Mouse (Mus musculus) embryonic facial prominence, embryonic 14.5 days (tissue): ENCODE measurements around the gene Treml4. TPM values are rescaled to one million over a fixed set of nuclear protein-coding genes. Genes with fewer than 3 reads are reported as not detected.

Experiments
- ATAC-seq: fragments of 200-750 bp; cut with Nextera tagmentation; 2 replicates; pipeline ENCODE4 v1.8.0; 2017; ENCODE audit warnings: low read depth, moderate number of reproducible peaks, moderate TSS enrichment
- DNase-seq: peaks from one replicate; pipeline ENCODE4 v3.0.0-alpha.2; 2015; ENCODE audit warnings: low spot score
- H3K27ac ChIP-seq: fragments of 300-500 bp; sonication (generic); replicated peaks from 2 replicates; pipeline ENCODE4 v1.5.1; 2014; ENCODE audit warnings: low read depth, mild to moderate bottlenecking, low read length, moderate library complexity
- H3K27me3 ChIP-seq: fragments of 300-500 bp; sonication (generic); replicated peaks from 2 replicates; pipeline ENCODE4 v1.6.1; 2014; ENCODE audit warnings: low read length; ENCODE audit not compliant: control insufficient read depth, insufficient read depth
- H3K36me3 ChIP-seq: fragments of 300-500 bp; sonication (generic); 2 replicates; pipeline ENCODE4 v1.6.1; 2014; ENCODE audit warnings: low read length, mixed read lengths; ENCODE audit not compliant: control insufficient read depth, insufficient read depth
- H3K4me1 ChIP-seq: fragments of 300-500 bp; sonication (generic); 2 replicates; pipeline ENCODE4 v1.6.1; 2014; ENCODE audit warnings: antibody characterized with exemption, low read length; ENCODE audit not compliant: control insufficient read depth, insufficient read depth
- H3K4me2 ChIP-seq: fragments of 300-500 bp; sonication (generic); 2 replicates; pipeline ENCODE4 v1.6.1; 2014; ENCODE audit warnings: low read depth, mild to moderate bottlenecking, low read length, moderate library complexity, mixed read lengths
- H3K4me3 ChIP-seq: fragments of 300-500 bp; sonication (generic); 2 replicates; pipeline ENCODE4 v1.5.1; 2014; ENCODE audit warnings: low read depth, mild to moderate bottlenecking, low read length
- H3K9ac ChIP-seq: fragments of 300-500 bp; sonication (generic); 2 replicates; pipeline ENCODE4 v1.6.1; 2014; ENCODE audit warnings: low read depth, mild to moderate bottlenecking, low read length, moderate library complexity, mixed read lengths
- H3K9me3 ChIP-seq: fragments of 300-500 bp; sonication (generic); 2 replicates; pipeline ENCODE4 v1.6.1; 2016; ENCODE audit warnings: low read length; ENCODE audit not compliant: control insufficient read depth
- WGBS: fragments of 180-500 bp; shearing (Covaris S2); extraction: QIAGEN DNeasy Blood & Tissue Kit; methylation state at CpG from one replicate; pipeline ENCODE4 v1.1.7; 2014; 5-methylcytosine and 5-hydroxymethylcytosine counted together
- polyA plus RNA-seq: library from polyadenylated mRNA; unstranded; fragments of >200 nt; fragmentation: Nextera tagmentation; extraction: Ambion mirVana; gene quantifications from 2 replicates; pipeline ENCODE4 v1.2.1, GENCODE M21; 2014

The Treml4 gene
- polyA plus RNA-seq, 1 experiment from 2014 or later = 0.13 TPM

DNA sequence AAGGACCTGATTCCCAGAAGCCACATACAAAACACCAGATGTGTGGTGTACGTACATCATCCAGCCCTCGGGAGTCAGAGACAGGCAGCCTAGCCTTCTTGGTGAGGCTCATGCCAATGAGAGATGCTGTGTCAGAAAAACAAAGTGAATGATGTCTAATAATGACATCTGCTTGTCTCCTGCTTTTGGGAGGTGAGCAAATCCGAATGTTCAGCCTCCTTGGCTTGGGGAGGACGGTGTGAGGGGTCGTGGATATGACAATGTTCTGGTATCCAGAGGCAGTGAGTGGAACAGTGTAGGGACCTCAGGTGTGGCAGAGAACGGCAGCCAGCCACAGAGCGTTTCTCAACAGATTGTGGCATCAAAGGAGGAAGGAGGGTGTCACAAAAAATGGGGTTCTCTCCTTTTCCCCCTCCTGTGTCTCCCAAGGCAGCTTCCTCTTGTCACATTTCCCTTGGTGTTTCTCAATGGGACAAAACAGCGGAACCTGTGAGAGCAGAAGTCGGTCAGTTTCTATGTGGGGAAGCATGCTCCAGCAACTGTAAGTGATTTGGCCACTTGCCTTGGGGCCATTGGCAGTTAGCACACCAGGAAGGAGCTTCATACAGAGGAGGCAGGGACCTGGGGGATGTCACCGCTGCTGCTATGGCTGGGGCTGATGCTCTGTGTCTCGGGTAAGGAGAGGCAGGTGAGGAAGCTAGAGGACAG, 16.7 kb upstream of the Treml4 start, which contains the start of gene Trem3:
TSS of gene Trem3 (plus strand) at position 557 of the 708 bp plus-strand sequence.
- no peak within 1 kb of the TSS for H3K4me2 ChIP-seq
- DNase-seq = no peak
- H3K27me3 ChIP-seq = no peaks in the 10 kb centered on the region
- H3K4me3 ChIP-seq = no peak within 1 kb of the TSS
- H3K9ac ChIP-seq = no peak within 1 kb of the TSS
- ATAC-seq = no peak
- H3K4me1 ChIP-seq = no peaks in the 10 kb centered on the region
- no peaks in the 10 kb centered on the region for H3K9me3 ChIP-seq
- H3K27ac ChIP-seq = no peak within 1 kb of the TSS
- H3K36me3 ChIP-seq = no peaks in the 10 kb centered on the region
- WGBS = 69% methylated on average over 11 of the region's 11 CpGs

DNA sequence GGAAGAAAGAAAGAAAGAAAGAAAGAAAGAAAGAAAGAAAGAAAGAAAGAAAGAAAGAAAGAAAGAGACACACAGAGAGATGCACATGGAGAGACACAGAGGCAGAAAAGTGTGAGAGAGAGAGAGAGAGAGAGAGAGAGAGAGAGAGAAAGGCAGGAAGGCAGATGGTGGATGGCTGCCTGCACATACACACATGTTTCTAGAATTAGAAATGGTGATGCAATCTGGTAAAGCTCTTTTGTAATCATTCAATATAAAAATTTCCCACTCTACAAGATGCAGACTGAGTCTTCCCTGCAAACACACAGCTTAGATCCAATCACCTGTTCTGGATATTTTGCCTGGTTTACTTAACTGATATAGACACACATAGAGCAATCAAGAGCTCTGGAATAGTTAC, 15.1 kb upstream of the Treml4 start:
- Histone ChIP-seq H3K4me3 (no peak overlapping the region), H3K27ac (no peak overlapping the region), H3K9ac (no peak overlapping the region), H3K36me3 (no peaks in the 10 kb centered on the region), H3K4me2 (no peak overlapping the region), H3K27me3 (no peaks in the 10 kb centered on the region), H3K9me3 (no peaks in the 10 kb centered on the region), H3K4me1 (no peaks in the 10 kb centered on the region)
- no peak for ATAC-seq
- DNase-seq = no peak

DNA sequence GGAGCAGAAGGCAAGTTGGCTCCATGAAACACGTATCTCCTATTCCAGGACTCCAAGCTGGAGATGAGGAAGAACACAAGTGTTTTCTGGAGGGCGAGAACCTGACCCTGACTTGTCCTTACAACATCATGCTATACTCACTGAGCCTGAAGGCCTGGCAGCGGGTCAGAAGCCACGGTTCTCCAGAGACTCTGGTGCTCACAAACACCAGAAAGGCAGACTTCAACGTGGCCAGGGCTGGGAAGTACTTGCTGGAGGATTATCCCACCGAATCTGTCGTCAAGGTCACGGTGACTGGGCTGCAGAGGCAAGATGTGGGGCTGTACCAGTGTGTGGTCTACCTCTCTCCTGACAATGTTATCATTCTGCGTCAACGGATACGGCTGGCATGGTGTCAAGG, 14.6 kb upstream of the Treml4 start:
- Histone ChIP-seq H3K36me3 (no peaks in the 10 kb centered on the region), H3K9me3 (no peaks in the 10 kb centered on the region), H3K4me3 (no peak overlapping the region), H3K27ac (no peak overlapping the region), H3K4me2 (no peak overlapping the region), H3K4me1 (no peaks in the 10 kb centered on the region), H3K9ac (no peak overlapping the region), H3K27me3 (no peaks in the 10 kb centered on the region)
- DNase-seq (no peak), ATAC-seq (no peak)
- 82% methylated on average over 11 of the region's 11 CpGs for WGBS

DNA sequence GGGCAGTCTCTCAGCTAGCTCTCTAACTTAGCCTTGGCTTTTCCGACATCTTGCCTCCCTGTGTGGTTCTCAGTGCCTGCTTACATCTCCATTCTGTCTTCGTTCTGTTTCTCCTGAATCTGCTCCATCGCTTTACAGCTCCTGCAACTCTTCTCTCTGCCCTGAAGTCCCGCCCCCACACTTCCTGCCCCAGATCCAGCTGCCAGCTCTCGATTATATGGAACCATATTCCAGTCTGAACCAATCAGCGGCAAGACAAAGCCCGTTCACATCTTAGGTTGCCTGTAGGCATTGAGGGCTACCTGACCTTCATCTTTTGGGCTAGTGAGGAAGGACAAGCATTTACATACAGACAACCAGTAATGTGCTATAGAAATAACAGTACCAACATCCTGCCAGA, 13.5 kb upstream of the Treml4 start:
- no peaks in the 10 kb centered on the region for H3K4me1 ChIP-seq
- H3K27ac ChIP-seq = no peak overlapping the region
- WGBS = 83% methylated on average over 7 of the region's 7 CpGs

DNA sequence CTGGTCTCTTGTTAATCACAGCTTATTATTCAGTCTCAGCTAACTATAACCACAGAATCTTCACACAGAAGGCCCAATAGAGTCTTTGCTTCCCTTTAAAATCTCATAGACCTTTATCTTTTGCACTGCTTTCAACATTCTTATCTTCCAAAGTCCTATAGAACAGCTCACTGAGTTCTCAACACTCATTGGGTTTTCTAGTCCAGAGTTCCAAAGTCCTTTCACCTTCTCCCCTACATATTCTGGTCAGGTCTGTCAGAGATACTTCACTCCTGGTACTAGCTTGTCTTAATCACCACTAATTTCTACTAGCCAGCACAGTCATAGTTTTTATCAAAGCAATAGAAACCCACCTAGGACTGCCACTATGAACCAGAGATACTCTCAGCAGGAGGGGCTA, 7.5 kb upstream of the Treml4 start:
- no peak overlapping the region for H3K4me3 ChIP-seq
- no peak for ATAC-seq
- no peak overlapping the region for H3K27ac ChIP-seq
- no peaks in the 10 kb centered on the region for H3K4me1 ChIP-seq
- no peaks in the 10 kb centered on the region for H3K27me3 ChIP-seq
- no peak for DNase-seq
- H3K4me2 ChIP-seq = no peak overlapping the region
- no peaks in the 10 kb centered on the region for H3K36me3 ChIP-seq
- peaks cover 14% of the 10 kb centered on the region for H3K9me3 ChIP-seq
- H3K9ac ChIP-seq = no peak overlapping the region

More for the DNA sequence above, 13.5 kb upstream of the Treml4 start:
- H3K36me3 ChIP-seq = no peaks in the 10 kb centered on the region
- ATAC-seq (no peak), DNase-seq (no peak)
- no peak overlapping the region for H3K4me3 ChIP-seq
- no peak overlapping the region for H3K9ac ChIP-seq
- no peaks in the 10 kb centered on the region for H3K27me3 ChIP-seq
- no peak overlapping the region for H3K4me2 ChIP-seq
- no peaks in the 10 kb centered on the region for H3K9me3 ChIP-seq

DNA sequence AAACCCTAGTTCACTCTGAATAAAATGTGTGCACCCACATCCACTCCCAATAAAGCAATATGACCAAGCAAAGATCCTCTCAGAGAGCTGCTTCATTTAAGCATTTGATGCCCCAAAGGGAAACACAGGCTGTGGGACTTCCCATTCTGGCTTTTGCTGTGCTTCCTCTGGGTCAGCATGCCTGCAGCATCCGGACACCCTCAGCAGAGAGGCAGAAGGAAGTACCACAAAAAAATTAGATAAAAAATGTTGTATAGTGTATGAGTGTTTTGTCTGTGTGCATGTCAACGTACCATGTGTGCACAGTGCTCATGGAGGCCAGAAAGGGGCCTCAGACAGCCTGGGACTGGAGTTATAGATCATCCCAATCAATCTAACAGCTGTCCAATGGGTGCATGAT, 2.2 kb upstream of the Treml4 start:
- H3K9me3 ChIP-seq = peaks cover 14% of the 10 kb centered on the region
- DNase-seq (no peak), ATAC-seq (no peak)
- no peaks in the 10 kb centered on the region for H3K27me3 ChIP-seq
- H3K4me1 ChIP-seq = no peaks in the 10 kb centered on the region
- WGBS = 81% methylated on average over 2 of the region's 2 CpGs
- H3K4me3 ChIP-seq = no peak overlapping the region
- no peak overlapping the region for H3K4me2 ChIP-seq
- no peak overlapping the region for H3K9ac ChIP-seq
- H3K36me3 ChIP-seq = no peaks in the 10 kb centered on the region
- no peak overlapping the region for H3K27ac ChIP-seq

DNA sequence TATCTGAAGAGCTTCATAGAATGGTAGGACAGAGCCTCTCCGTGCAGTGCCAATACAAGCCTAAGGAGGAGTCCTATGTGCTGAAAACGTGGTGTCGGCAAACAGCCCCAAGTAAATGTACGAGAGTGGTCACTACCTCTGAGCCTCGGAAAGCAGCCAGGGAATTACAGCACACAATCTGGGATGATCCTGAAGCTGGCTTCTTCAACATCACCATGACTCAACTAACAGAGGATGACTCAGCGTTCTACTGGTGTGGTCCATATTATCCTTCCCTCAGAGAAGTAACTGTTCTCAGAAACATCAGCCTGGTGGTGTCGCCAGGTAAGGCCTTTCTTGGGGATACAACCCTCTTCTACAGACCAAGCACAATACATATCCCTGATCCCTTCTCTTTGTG, 567 bp downstream of the Treml4 start:
- DNase-seq (no peak), ATAC-seq (no peak)
- H3K27ac ChIP-seq = no peak overlapping the region
- no peaks in the 10 kb centered on the region for H3K27me3 ChIP-seq
- H3K9ac ChIP-seq = no peak overlapping the region
- peaks cover 3% of the 10 kb centered on the region; the same call in 1 of the 2 replicates for H3K9me3 ChIP-seq
- no peak overlapping the region for H3K4me2 ChIP-seq
- H3K36me3 ChIP-seq = no peaks in the 10 kb centered on the region
- 94% methylated on average over 7 of the region's 7 CpGs for WGBS
- no peak overlapping the region for H3K4me3 ChIP-seq
- no peaks in the 10 kb centered on the region for H3K4me1 ChIP-seq

DNA sequence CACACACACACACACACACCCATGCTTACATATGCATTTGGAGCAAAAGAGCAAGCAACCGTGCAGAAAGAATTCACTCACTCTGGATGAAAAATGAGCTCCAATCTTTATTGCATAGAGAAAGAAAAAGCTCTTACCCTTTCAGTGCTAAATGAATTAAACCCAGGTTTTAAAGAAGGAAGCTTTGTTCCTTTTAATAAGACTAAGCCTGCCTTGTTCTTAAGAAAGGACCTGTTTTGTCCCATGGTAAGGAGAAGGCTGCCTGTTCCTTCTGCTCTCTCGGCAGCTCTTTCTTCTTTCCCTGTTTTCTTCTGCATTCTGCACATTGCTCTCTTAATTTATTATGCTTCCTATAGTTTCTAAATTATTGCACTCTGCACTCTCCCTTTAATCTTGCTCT, 2.0 kb downstream of the Treml4 start:
- H3K27me3 ChIP-seq = no peaks in the 10 kb centered on the region
- H3K4me1 ChIP-seq = no peaks in the 10 kb centered on the region
- no peak overlapping the region for H3K27ac ChIP-seq
- no peaks in the 10 kb centered on the region for H3K36me3 ChIP-seq
- WGBS = 31% methylated on average over 2 of the region's 2 CpGs
- ATAC-seq (peak; percentile 33; the same call in 1 of the 2 replicates), DNase-seq (peak; percentile 32)
- no peaks in the 10 kb centered on the region for H3K9me3 ChIP-seq
- H3K9ac ChIP-seq = no peak overlapping the region
- H3K4me3 ChIP-seq = no peak overlapping the region
- H3K4me2 ChIP-seq = no peak overlapping the region

DNA sequence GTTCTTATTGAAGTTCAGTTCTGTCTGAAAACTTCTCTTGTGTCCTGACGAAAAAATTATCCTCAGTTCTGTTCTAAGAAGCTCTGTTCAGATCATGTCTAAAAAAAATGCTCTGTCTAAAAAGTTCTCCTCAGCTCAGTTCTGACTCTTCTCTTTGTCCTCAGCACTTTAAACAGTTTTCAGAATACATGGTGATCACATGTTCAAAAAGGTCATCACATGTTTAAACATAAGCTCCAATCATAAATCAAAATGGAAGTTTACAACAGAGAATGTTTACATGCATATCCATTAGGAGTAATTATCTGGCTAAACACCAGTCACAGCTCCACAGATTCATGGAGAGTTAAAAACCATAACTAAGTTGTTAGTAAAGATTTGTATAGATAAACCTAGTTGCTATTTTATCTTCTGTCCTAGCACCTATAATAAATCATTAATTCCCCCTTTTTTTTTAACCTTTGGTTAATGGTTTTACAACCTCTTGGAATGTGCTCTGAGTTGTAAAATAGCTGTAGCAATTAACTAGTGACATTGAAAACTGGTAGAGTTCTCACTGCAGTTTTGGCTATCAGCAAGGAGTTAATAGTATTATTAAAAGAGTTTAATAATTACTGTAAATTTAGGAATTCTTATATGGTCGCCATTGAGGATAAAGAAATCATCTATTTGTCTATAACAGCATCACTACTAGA, 2.7 kb downstream of the Treml4 start:
- H3K27me3 ChIP-seq = no peaks in the 10 kb centered on the region
- 47% methylated on average over 2 of the region's 2 CpGs for WGBS
- H3K4me3 ChIP-seq = no peak overlapping the region
- ATAC-seq (no peak), DNase-seq (no peak)
- no peak overlapping the region for H3K4me2 ChIP-seq
- H3K36me3 ChIP-seq = no peaks in the 10 kb centered on the region
- no peaks in the 10 kb centered on the region for H3K9me3 ChIP-seq
- H3K27ac ChIP-seq = no peak overlapping the region
- H3K9ac ChIP-seq = no peak overlapping the region
- no peaks in the 10 kb centered on the region for H3K4me1 ChIP-seq
